Mouse (Mus musculus) ES-Bruce4 (cell line): Measurements from ENCODE around the gene Cldn15. TPM values are rescaled to one million over a fixed set of nuclear protein-coding genes. Genes with fewer than 3 reads are reported as not detected.
"Not testable (repeated sequence)": the region's sequence is repeated elsewhere in the genome, so short reads cannot be mapped to it uniquely, and the experiment has no call there.

Experiments
- H3K27ac ChIP-seq: 2 replicates; pipeline ENCODE4 v1.5.1; 2012; ENCODE audit warnings: low read length, inconsistent platforms; ENCODE audit not compliant: insufficient read depth
- H3K27me3 ChIP-seq: 2 replicates; pipeline ENCODE4 v1.6.1; 2012; ENCODE audit warnings: mild to moderate bottlenecking, low read length, inconsistent platforms; ENCODE audit not compliant: control insufficient read depth, poor library complexity, insufficient read depth, severe bottlenecking
- H3K36me3 ChIP-seq: 2 replicates; pipeline ENCODE4 v1.6.1; 2012; ENCODE audit warnings: inconsistent platforms, mild to moderate bottlenecking, low read length, moderate library complexity; ENCODE audit not compliant: control insufficient read depth, poor library complexity, insufficient read depth, severe bottlenecking
- H3K4me1 ChIP-seq: one replicate; pipeline ENCODE4 v1.8.1; 2011; ENCODE audit warnings: low read length; ENCODE audit not compliant: control insufficient read depth, insufficient read depth
- H3K4me3 ChIP-seq: 2 replicates; pipeline ENCODE4 v1.5.1; 2011; ENCODE audit warnings: low read depth, mild to moderate bottlenecking, low read length
- H3K9ac ChIP-seq: 2 replicates; pipeline ENCODE4 v1.6.1; 2012; ENCODE audit warnings: low read depth, mild to moderate bottlenecking, inconsistent platforms; ENCODE audit not compliant: poor library complexity, severe bottlenecking
- H3K9me3 ChIP-seq: replicated peaks from 2 replicates; pipeline ENCODE4 v1.6.1; 2012; ENCODE audit warnings: mild to moderate bottlenecking, low read length, inconsistent platforms; ENCODE audit not compliant: control insufficient read depth, poor library complexity, insufficient read depth, severe bottlenecking
- CTCF ChIP-seq: IDR thresholded peaks from one replicate; pipeline ENCODE4 v1.8.1; 2011; ENCODE audit warnings: low read depth, low read length
- EP300 ChIP-seq: IDR thresholded peaks from 2 replicates; pipeline ENCODE4 v1.6.1; 2011; ENCODE audit warnings: low read depth, low read length; ENCODE audit not compliant: insufficient read depth
- POLR2A ChIP-seq: IDR thresholded peaks from one replicate; pipeline ENCODE4 v1.8.1; 2011; ENCODE audit warnings: low read length; ENCODE audit not compliant: insufficient read depth
- polyA plus RNA-seq: library from polyadenylated mRNA; stranded (reverse); fragments of >200 nt; gene quantifications from 2 replicates; pipeline ENCODE4 v1.2.4, GENCODE M21; 2011; ENCODE audit warnings: low read depth; ENCODE audit not compliant: missing spikeins, insufficient read depth, insufficient read length

Gene Cldn15
- polyA plus RNA-seq, 1 experiment, result not detected

DNA sequence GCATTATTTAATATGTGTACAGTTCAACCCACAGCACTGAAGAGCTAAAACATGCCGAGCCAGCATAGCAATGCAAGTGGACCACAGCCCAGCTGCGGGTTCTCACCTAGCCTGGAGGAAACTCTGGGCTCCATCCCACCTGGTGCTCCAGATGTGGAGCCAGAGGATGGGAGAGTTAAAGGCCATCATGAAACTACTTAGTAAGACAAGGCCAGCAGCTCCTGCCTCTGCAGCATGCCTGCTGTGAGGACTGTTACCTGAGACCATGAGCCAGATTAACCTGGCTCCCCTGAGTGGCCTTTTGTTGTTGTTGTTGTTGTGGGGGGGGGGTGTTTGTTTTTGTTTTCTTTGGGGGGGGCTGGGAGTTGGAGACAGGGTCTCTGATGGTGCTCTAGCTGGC lies 23.0 kb upstream of the Cldn15 start:
- TF ChIP-seq POLR2A (no peak), EP300 (peak; percentile 75; the same call in 1 of the 2 replicates)
- peaks cover 3% of the 10 kb centered on the region; the same call in 1 of the 2 replicates for H3K9me3 ChIP-seq
- H3K27ac ChIP-seq, result no peak overlapping the region
- no peak overlapping the region for H3K9ac ChIP-seq
- peaks cover 3% of the 10 kb centered on the region for H3K4me1 ChIP-seq
- no peak overlapping the region for H3K4me3 ChIP-seq
- no peaks in the 10 kb centered on the region for H3K27me3 ChIP-seq
- no peaks in the 10 kb centered on the region; the same call in 1 of the 2 replicates for H3K36me3 ChIP-seq

DNA sequence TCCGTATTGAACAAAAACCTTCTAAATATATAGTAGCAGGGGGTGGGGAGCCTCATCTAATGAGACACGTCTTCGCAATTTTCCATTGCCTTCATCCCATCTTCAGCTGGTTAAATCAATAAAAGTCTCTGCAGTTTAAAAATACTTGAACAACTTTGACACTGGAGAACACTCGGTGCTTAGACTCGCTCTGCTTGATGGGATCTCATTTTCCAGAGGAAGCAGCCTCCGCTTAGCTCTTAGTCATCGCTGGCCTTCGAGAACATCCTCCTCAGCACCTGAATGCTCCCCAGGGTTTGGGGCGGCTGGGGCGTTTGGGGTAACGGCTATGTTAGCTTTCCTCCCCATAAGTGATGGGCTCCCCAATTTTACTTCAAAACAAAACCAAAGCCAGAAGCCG lies 21.3 kb upstream of the Cldn15 start:
- Histone ChIP-seq H3K9ac (no peak overlapping the region), H3K36me3 (no peaks in the 10 kb centered on the region; the same call in 1 of the 2 replicates)
- no peak for TF ChIP-seq POLR2A
- TF ChIP-seq CTCF, result no peak
- no peak for TF ChIP-seq EP300

DNA sequence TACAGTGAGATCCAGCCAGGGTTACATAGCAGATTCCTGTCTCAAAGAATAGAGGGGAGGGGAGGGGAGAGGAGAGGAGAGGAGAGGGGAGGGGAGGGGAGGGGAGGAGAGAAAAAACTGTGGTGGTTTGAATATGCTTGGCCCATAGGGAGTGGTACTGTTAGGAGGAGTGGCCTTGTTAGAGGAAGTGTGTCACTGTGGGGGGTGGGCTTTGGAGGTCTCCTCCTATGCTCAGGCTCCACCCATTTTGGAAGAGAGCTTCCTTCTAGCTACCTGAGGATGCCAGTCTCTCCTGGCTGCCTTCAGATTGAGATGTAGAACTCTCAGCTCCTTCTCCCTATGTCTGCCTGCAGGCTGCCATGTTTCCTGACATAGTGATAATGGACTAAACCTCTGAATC lies 18.5 kb upstream of the Cldn15 start:
- H3K4me1 ChIP-seq, result peaks cover 5% of the 10 kb centered on the region
- H3K27ac ChIP-seq, result no peak overlapping the region
- H3K4me3 ChIP-seq, result no peak overlapping the region
- TF ChIP-seq POLR2A (no peak), EP300 (no peak), CTCF (no peak)
- H3K9ac ChIP-seq, result no peak overlapping the region
- H3K9me3 ChIP-seq, result 0 out of 2 replicates have a peak, but pooled peaks cover 6% of the 10 kb centered on the region
- H3K27me3 ChIP-seq, result no peaks in the 10 kb centered on the region
- no peaks in the 10 kb centered on the region; the same call in 1 of the 2 replicates for H3K36me3 ChIP-seq

More for the DNA sequence above, 21.3 kb upstream of the Cldn15 start:
- Histone ChIP-seq H3K4me1 (peaks cover 3% of the 10 kb centered on the region), H3K27me3 (no peaks in the 10 kb centered on the region), H3K27ac (no peak overlapping the region), H3K4me3 (no peak overlapping the region), H3K9me3 (0 out of 2 replicates have a peak, but pooled peaks cover 6% of the 10 kb centered on the region)

DNA sequence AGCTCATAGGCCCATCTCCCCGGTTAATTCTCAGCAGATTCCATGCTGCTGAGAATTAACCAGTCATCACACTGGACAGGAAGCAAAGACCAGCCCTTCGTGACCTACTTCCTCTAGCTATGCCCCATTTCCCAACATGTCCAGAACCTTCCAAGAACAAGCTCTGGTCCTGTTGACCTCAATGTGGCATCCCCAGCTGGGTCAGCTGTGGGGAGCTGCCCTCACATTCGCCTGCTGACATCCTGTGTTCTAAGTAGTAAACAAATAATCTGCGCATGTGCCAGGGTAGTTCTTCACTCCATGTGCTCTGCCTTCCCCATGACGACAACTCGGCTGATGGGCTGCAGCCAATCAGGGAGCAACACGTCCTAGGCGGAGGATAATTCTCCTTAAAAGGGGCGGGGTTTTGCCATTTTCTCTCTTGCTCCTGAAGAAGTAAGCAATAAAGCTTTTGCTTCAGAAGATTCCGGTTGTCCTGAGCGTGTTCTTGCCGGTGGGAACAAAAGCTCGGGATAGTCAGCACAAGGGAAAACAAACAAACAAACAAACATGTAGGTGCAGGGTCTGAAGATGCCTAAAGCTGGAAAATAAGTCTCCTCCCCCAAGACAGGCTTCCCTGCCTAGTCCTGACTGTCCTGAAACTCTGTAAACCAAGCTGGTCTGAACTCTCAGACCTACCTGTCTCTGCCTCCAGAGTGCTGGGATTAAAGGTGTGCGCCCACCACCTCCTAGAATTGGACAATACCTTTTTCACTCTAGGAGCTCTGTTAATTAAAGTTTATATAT lies 16.7 kb upstream of the Cldn15 start:
- H3K9ac ChIP-seq, H3K9me3 ChIP-seq, H3K4me1 ChIP-seq, H3K27me3 ChIP-seq, H3K36me3 ChIP-seq, H3K4me3 ChIP-seq: not testable (repeated sequence)
- H3K27ac ChIP-seq, result peak overlapping the region; percentile 27; the same call in 1 of the 2 replicates

DNA sequence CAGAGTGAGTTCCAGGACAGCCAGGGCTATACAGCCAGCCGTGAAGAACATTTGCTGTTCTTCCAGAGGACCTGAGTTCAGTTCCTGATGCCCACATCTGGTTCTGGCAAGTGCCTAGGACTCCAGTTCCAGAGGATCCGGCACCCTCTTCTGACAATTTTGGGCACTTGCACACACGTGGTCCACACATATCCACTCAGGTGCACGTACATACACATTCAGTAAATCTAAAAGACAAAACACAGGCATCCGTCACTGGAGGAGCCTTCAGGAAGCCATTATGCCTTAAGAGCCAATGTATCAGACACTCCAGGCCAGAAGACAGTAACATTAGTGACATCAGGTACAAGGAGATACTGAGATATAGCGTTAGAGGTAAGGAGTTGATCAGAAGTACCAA lies 15.9 kb upstream of the Cldn15 start:
- peak overlapping the region; percentile 18; the same call in 1 of the 2 replicates for H3K9ac ChIP-seq
- H3K4me1 ChIP-seq, result peaks cover 2% of the 10 kb centered on the region
- TF ChIP-seq CTCF, result no peak
- H3K27me3 ChIP-seq, result no peaks in the 10 kb centered on the region
- no peaks in the 10 kb centered on the region; the same call in 1 of the 2 replicates for H3K36me3 ChIP-seq
- 0 out of 2 replicates have a peak, but pooled peaks cover 6% of the 10 kb centered on the region for H3K9me3 ChIP-seq
- H3K27ac ChIP-seq, result peak overlapping the region; percentile 99
- H3K4me3 ChIP-seq, result no peak overlapping the region

DNA sequence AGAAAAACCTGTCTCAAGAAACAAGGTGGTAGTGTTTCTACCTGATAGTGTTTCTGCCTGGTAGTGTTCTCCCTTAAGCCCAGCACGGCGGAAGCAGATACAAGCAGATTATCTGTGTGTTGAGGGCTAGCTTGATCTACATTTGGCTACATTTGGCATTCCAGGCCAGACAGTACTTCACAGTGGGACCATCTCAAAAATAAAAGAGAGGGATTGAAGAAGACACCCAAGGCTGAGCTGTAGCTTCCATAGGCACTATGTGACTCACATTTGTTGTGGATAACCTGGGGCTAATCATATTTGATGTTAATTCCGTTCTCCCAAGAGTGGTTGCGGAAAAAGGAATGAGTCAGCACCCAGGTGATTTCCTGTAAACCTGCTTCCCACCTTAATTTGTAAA lies 14.3 kb upstream of the Cldn15 start:
- Histone ChIP-seq H3K9me3 (0 out of 2 replicates have a peak, but pooled peaks cover 6% of the 10 kb centered on the region), H3K4me3 (0 out of 2 replicates have a peak overlapping the region, but pooled peaks have one; percentile 8), H3K4me1 (peaks cover 5% of the 10 kb centered on the region), H3K27ac (peak overlapping the region; percentile 99), H3K9ac (peak overlapping the region; percentile 66), H3K27me3 (no peaks in the 10 kb centered on the region), H3K36me3 (0 out of 2 replicates have a peak, but pooled peaks cover 2% of the 10 kb centered on the region)
- TF ChIP-seq EP300, result no peak
- TF ChIP-seq POLR2A, result no peak
- TF ChIP-seq CTCF, result no peak
